Mouse (Mus musculus) embryonic facial prominence, embryonic 14.5 days (tissue): ENCODE measurements around the gene Rcc1. TPM values are rescaled to one million over a fixed set of nuclear protein-coding genes. Genes with fewer than 3 reads are reported as not detected.
A peak's percentile ranks its signal among the peaks of the same experiment; 100 is the strongest.

ENCODE experiments used
- ATAC-seq: fragments of 200-750 bp; cut with Nextera tagmentation; 2 replicates; pipeline ENCODE4 v1.8.0; 2017; ENCODE audit warnings: low read depth, moderate number of reproducible peaks, moderate TSS enrichment
- DNase-seq: peaks from one replicate; pipeline ENCODE4 v3.0.0-alpha.2; 2015; ENCODE audit warnings: low spot score
- H3K27ac ChIP-seq: fragments of 300-500 bp; sonication (generic); replicated peaks from 2 replicates; pipeline ENCODE4 v1.5.1; 2014; ENCODE audit warnings: low read depth, mild to moderate bottlenecking, low read length, moderate library complexity
- H3K27me3 ChIP-seq: fragments of 300-500 bp; sonication (generic); replicated peaks from 2 replicates; pipeline ENCODE4 v1.6.1; 2014; ENCODE audit warnings: low read length; ENCODE audit not compliant: control insufficient read depth, insufficient read depth
- H3K36me3 ChIP-seq: fragments of 300-500 bp; sonication (generic); 2 replicates; pipeline ENCODE4 v1.6.1; 2014; ENCODE audit warnings: low read length, mixed read lengths; ENCODE audit not compliant: control insufficient read depth, insufficient read depth
- H3K4me1 ChIP-seq: fragments of 300-500 bp; sonication (generic); 2 replicates; pipeline ENCODE4 v1.6.1; 2014; ENCODE audit warnings: antibody characterized with exemption, low read length; ENCODE audit not compliant: control insufficient read depth, insufficient read depth
- H3K4me2 ChIP-seq: fragments of 300-500 bp; sonication (generic); 2 replicates; pipeline ENCODE4 v1.6.1; 2014; ENCODE audit warnings: low read depth, mild to moderate bottlenecking, low read length, moderate library complexity, mixed read lengths
- H3K4me3 ChIP-seq: fragments of 300-500 bp; sonication (generic); 2 replicates; pipeline ENCODE4 v1.5.1; 2014; ENCODE audit warnings: low read depth, mild to moderate bottlenecking, low read length
- H3K9ac ChIP-seq: fragments of 300-500 bp; sonication (generic); 2 replicates; pipeline ENCODE4 v1.6.1; 2014; ENCODE audit warnings: low read depth, mild to moderate bottlenecking, low read length, moderate library complexity, mixed read lengths
- H3K9me3 ChIP-seq: fragments of 300-500 bp; sonication (generic); 2 replicates; pipeline ENCODE4 v1.6.1; 2016; ENCODE audit warnings: low read length; ENCODE audit not compliant: control insufficient read depth
- WGBS: fragments of 180-500 bp; shearing (Covaris S2); extraction: QIAGEN DNeasy Blood & Tissue Kit; methylation state at CpG from one replicate; pipeline ENCODE4 v1.1.7; 2014; 5-methylcytosine and 5-hydroxymethylcytosine counted together
- polyA plus RNA-seq: library from polyadenylated mRNA; unstranded; fragments of >200 nt; fragmentation: Nextera tagmentation; extraction: Ambion mirVana; gene quantifications from 2 replicates; pipeline ENCODE4 v1.2.1, GENCODE M21; 2014

The Rcc1 gene
- polyA plus RNA-seq, 1 experiment from 2014 or later: 40.4 TPM

DNA sequence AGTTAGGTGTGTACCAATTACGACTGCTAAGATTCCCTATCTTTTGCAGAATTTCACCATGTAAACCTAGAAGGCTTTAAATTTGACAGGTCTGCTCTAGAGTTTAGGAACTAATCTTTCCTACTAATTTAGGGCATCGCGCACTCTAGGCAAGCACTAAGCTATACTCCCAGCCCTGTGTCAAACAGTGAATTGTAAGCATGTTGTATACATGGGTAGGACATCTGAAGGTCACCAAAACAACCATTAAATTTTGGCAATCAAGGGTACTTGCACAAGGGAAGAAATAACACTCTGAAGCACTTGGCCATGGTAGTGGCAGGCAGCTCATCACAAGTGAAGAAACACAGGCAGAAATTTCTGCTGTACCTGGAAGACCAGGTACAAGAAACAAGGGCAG, 2.6 kb downstream of the Rcc1 start:
- DNase-seq (no peak), ATAC-seq (no peak)
- Histone ChIP-seq H3K4me3 (no peak overlapping the region), H3K36me3 (peaks cover 23% of the 10 kb centered on the region), H3K27me3 (no peaks in the 10 kb centered on the region), H3K9me3 (no peaks in the 10 kb centered on the region), H3K27ac (no peak overlapping the region; the same call in 1 of the 2 replicates), H3K4me2 (no peak overlapping the region), H3K9ac (0 out of 2 replicates have a peak overlapping the region, but pooled peaks have one; percentile 30), H3K4me1 (peaks cover 10% of the 10 kb centered on the region)
- WGBS: 62% methylated on average over 3 of the region's 3 CpGs

DNA sequence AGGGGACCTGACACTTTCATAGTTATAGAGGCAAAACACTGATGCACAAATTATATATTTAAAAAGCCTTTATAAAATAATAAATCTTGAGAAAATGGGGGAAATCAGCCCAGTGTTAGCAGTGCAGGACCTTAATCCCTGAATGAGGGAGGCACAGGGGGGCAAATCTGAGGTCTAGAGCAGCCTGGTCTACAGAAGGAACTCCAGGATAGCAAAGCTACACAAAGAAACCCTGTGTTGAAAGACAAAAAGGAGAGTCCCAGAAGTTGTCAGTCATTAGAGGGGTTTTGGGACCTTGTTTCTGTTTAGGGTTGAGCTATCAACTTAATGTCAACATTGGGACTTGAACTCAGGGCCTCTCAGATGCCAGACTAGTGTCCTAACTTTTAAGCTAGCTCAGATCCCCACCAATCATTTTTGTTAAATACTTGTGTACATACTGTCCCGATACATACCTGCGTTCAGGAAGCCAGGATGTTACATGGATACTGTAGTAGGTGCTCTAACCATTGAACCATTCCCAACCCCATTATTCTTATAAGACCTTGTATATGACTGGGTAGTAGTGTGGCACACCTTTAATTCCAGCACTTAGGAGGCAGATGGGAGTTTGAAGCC, 3.2 kb downstream of the Rcc1 start:
- Histone ChIP-seq H3K4me3 (no peak overlapping the region), H3K4me2 (no peak overlapping the region), H3K27ac (no peak overlapping the region), H3K4me1 (peaks cover 10% of the 10 kb centered on the region), H3K36me3 (peaks cover 19% of the 10 kb centered on the region), H3K9me3 (no peaks in the 10 kb centered on the region), H3K27me3 (no peaks in the 10 kb centered on the region), H3K9ac (no peak overlapping the region)
- WGBS: 46% methylated on average over 2 of the region's 2 CpGs
- ATAC-seq (no peak), DNase-seq (no peak)

DNA sequence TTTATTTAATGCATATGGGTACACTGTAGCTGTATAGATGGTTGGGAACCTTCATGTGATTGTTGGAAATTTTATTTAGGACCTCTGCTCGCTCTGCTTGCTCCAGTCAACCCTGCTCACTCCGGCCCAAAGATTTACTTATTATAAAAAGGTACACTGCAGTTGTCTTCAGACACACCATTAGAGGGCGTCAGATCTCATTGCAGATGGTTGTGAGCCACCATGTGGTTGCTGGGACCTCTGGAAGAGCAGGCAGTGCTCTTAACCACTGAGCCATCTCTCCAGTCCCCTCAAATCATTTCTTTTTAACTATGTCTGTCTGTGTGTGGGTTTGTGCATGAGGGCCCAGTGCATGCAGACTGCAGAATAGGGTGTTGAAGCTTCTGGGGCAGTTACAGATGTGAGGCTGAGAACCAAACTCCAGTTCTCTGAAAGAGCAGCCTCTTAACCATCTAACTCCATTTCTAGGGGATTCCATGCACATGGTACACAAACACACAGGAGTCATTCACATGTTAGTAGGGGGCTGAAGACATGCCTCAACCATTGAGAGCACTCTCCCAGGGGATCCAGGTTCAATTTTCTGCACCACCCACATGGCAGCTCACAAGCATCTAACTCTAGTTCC, 3.8 kb downstream of the Rcc1 start:
- ATAC-seq (no peak), DNase-seq (no peak)
- Histone ChIP-seq H3K4me1 (peaks cover 14% of the 10 kb centered on the region), H3K36me3 (peaks cover 19% of the 10 kb centered on the region), H3K4me2 (no peak overlapping the region), H3K4me3 (no peak overlapping the region), H3K27ac (no peak overlapping the region), H3K27me3 (no peaks in the 10 kb centered on the region), H3K9ac (no peak overlapping the region), H3K9me3 (no peaks in the 10 kb centered on the region)
- WGBS: 56% methylated on average over 3 of the region's 3 CpGs

DNA sequence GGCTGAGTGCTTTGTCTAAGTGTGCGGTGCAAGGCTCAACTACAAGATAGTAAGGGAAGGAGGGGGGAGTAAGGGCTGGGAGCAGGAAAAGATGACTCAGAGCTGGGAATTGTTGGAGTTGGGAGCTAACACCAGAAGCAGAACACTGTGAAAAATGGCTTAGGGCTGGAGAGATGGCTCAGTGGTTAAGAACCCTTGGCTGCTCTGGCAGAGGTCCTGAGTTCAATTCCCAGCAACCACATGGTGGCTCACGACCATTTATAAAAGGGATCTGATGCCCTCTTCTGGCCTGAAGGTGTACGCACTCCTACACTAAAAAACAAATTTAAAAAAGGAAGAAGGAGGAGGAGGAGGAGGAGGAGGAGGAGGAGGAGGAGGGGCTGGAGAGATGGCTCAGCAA, 6.7 kb downstream of the Rcc1 start:
- DNase-seq (no peak), ATAC-seq (no peak)
- H3K9ac ChIP-seq: no peak overlapping the region
- no peaks in the 10 kb centered on the region for H3K27me3 ChIP-seq
- no peak overlapping the region for H3K4me2 ChIP-seq
- H3K36me3 ChIP-seq: peaks cover 14% of the 10 kb centered on the region
- H3K4me3 ChIP-seq: no peak overlapping the region
- 72% methylated on average over 3 of the region's 3 CpGs for WGBS
- H3K4me1 ChIP-seq: peaks cover 19% of the 10 kb centered on the region
- H3K9me3 ChIP-seq: no peaks in the 10 kb centered on the region
- H3K27ac ChIP-seq: no peak overlapping the region

DNA sequence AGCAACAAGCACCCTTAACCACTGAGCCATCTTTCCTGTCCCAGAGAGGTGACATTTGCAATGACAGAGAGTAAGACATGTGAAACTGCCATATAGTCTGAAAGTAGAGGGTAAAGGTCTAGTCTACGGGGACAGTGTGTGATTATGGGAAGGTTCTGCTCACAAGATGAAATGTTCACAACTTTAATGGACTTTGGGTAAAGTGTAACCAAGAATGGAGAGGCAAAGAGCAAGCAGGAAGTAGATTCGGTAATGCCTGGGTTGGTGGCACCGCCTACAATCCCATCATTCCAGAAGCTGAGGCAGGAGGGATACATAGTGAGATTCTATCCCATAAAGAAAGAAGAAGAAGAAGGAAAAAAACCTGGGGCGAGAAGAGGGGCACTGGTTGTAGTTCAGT, 7.1 kb downstream of the Rcc1 start:
- H3K9ac ChIP-seq: no peak overlapping the region
- WGBS: 83% methylated on average over 4 of the region's 4 CpGs
- ATAC-seq: no peak

GRCm38 (mm10) chr4:132345843-132346212, 7.6 kb downstream of the Rcc1 start:
- Histone ChIP-seq H3K4me2 (peak overlapping the region; percentile 89; the same call in 1 of the 2 replicates), H3K9ac (peak overlapping the region; percentile 79), H3K4me1 (peaks cover 13% of the 10 kb centered on the region), H3K9me3 (no peaks in the 10 kb centered on the region), H3K27ac (no peak overlapping the region), H3K36me3 (peaks cover 6% of the 10 kb centered on the region; the same call in 1 of the 2 replicates), H3K4me3 (peak overlapping the region; percentile 79), H3K27me3 (no peaks in the 10 kb centered on the region)
- ATAC-seq: peak; percentile 10; the same call in 1 of the 2 replicates
- no peak for DNase-seq
- 43% methylated on average over 5 of the region's 5 CpGs for WGBS

More for the DNA sequence above, 7.1 kb downstream of the Rcc1 start:
- Histone ChIP-seq H3K4me1 (peaks cover 15% of the 10 kb centered on the region), H3K27me3 (no peaks in the 10 kb centered on the region), H3K4me3 (no peak overlapping the region), H3K27ac (no peak overlapping the region), H3K9me3 (no peaks in the 10 kb centered on the region), H3K4me2 (no peak overlapping the region), H3K36me3 (peaks cover 10% of the 10 kb centered on the region)
- DNase-seq: no peak

DNA sequence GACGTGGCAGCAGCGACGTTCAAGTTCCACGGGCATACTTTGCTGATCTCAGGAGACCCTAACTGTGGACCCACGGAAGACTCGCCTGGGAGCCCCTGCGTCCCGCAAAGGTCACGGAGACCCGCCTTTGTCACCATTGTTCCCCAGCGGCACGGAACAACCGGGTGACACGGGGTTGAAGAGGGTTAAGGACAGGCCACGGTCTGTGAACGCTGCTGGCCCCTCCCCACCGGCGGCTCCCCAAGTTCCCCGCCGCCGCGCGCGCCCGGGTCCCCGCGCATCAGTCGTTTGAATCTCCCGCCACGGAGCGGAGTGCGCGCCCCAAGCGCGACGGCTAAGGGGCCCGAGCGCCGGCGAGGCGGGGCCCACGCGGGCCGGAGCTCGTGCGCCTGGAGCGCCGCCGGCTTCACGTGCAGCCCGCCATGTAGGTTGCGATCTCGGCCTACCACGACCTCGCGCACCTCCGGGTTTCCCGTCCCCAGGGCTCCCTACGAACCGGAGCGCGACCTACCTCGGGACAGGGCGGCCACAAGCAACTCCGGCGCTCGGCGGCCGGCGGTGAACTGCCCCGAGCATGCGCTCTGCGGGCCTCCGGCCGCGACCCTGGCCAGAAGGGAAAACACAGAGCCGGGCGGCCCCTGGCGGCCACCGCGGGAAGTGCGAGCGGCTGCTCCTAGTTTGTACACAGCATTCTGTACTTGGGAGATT, 8.1 kb downstream of the Rcc1 start:
- H3K4me3 ChIP-seq: peak overlapping the region; percentile 79
- ATAC-seq: peak; percentile 89
- peaks cover 13% of the 10 kb centered on the region for H3K4me1 ChIP-seq
- H3K36me3 ChIP-seq: peaks cover under 1% of the 10 kb centered on the region; the same call in 1 of the 2 replicates
- H3K9me3 ChIP-seq: no peaks in the 10 kb centered on the region
- DNase-seq: peak; percentile 91
- WGBS: under 1% methylated on average over 48 of the region's 83 CpGs
- peak overlapping the region; percentile 48; the same call in 1 of the 2 replicates for H3K27ac ChIP-seq
- H3K27me3 ChIP-seq: no peaks in the 10 kb centered on the region
- H3K9ac ChIP-seq: peak overlapping the region; percentile 79
- H3K4me2 ChIP-seq: peak overlapping the region; percentile 89

DNA sequence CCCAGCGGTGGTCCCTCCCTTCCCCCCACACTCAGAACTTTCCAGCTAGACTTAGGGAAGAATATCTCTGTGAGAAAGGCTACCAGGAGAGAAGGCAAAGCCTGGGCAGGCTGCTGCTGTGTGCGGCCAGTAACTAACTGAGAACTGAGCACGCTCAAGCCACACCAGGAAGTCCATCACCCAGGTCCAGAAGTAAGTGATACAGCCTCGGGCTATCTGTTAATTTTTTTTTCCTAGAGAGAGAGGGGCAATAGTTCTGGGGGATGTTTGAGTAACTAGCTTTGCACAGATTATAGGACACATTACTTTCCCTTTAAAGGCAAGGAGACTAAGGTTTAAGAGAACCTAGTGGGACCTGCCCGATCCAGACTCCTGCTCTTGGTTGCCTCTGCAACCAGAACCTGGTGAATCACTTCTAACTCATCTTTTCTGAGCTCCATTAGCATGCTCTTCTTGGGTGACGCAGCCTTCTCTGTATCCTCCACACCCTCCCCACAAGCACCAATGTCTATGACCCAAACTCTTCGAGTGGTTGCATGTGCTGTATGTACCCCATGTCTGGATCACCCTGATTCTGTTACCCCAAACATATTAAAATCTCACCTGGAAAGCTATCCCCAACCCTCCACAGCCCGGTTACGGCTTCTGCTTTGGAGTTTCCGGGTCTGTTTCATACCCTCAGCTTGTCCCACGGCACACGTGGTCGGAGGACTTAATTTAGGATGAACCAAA, 8.8 kb downstream of the Rcc1 start:
- Histone ChIP-seq H3K27me3 (no peaks in the 10 kb centered on the region), H3K9me3 (no peaks in the 10 kb centered on the region), H3K9ac (peak overlapping the region; percentile 79), H3K4me3 (peak overlapping the region; percentile 79), H3K36me3 (peaks cover 5% of the 10 kb centered on the region), H3K27ac (no peak overlapping the region), H3K4me2 (peak overlapping the region; percentile 89), H3K4me1 (peaks cover 13% of the 10 kb centered on the region)
- DNase-seq (peak; percentile 27), ATAC-seq (no peak)
- 4% methylated on average over 13 of the region's 13 CpGs for WGBS
